Mouse (Mus musculus): Measurements from ENCODE around the gene Spsb1. TPM values are rescaled to one million over a fixed set of nuclear protein-coding genes. Genes with fewer than 3 reads are reported as not detected.

Gene Spsb1
- total RNA-seq, 2 experiments from 2014 or later, result 22.5 to 28.0 TPM

GRCm38 (mm10) chr4:149918455-149919070 is 36.3 kb downstream of the Spsb1 start:
- DNase-seq (ENCODE audit: low spot score in 2 of 2), result no peak

- DNase-seq (ENCODE audit: low spot score in 2 of 2), result no peak
These were observed 38.0 kb downstream of the Spsb1 start for GRCm38 (mm10) chr4:149916831-149917230.

- no peak for DNase-seq (ENCODE audit: low spot score in 2 of 2)
These were observed 41.0 kb downstream of the Spsb1 start for GRCm38 (mm10) chr4:149913709-149914370.

- DNase-seq (ENCODE audit: low spot score in 2 of 2), result no peak
These were observed 42.4 kb downstream of the Spsb1 start for GRCm38 (mm10) chr4:149912451-149912850.

GRCm38 (mm10) chr4:149910558-149910957 is 44.3 kb downstream of the Spsb1 start:
- DNase-seq (ENCODE audit: low spot score in 2 of 2), result no peak

DNA sequence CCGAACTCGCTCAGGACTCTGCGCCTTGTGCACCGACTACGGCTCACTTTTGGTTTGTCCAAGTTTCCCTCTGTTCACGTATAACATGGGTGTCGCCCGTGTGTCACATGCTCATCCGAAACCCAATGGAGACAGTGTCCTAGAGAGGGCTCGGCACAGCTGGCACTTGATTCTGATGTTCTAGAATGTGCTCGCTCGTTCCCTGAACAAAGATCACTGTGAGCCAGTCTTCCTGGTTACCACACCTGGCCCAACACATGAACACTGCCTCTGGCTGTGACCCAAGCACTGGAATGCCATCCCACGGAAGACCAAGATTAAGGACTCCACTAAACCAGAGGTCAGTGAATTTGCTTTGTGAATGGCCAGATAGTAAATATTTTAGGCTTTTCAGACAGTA is 45.3 kb downstream of the Spsb1 start:
- DNase-seq (ENCODE audit: low spot score in 2 of 2), result no peak

DNA sequence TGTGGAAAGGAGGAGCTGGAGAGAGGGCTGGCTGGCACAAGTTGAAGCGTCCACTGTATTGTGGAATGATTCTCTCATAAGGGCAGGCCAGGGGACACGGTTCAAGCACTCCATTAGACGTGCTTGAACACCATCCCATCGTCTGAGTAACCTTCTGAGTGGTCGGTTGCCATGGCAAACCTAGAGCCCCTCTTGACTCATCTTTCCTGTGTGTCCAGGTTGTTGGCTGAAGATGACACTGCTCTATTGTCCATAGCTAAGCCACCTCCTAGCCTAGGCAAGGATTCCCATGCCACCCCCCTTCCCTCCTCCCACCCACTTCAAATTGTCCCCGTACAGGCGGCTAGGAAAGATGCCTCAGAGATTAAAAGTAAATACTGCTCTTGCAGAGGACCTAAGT is 45.9 kb downstream of the Spsb1 start:
- DNase-seq (ENCODE audit: low spot score in 2 of 2), result no peak

DNA sequence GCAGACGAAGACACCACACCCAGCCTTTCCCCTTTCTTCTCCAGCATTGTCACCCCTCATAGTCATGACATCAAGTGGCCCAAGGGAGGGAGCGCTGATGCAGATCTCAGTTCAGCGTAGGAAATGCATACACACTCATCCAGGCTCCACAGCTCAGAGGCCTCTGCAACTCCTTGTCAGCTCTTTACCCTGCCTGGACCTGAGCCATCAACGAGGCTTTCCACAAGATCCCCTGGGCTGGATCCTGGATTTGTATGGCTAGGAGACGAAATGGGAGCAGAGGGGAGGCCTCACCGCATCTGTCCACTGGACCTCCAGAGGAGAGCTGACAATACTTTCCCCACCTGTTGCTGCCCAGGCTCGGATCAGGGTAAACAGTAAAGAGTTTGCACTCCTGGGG is 47.2 kb downstream of the Spsb1 start:
- no peak for DNase-seq (ENCODE audit: low spot score in 2 of 2)

DNA sequence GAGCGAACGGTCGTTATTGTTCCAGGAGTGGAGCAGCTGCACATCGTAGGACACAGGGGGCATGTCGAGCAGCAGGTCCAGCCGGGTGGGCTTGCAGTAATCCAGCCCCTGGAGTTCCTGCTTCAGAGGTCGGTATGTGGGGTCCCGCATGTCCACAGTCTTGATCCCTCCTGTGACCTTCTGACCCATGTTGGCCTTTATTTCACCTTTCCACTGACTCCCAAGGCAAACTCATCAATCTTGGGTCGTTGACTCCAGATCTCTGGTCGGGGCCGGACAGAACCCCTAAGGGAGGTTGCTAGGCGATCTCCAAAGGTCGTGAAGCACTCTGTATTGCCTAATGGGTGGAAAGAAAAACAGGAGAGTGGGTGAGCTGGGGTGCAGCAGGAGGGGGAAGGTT is 47.9 kb downstream of the Spsb1 start:
- DNase-seq (ENCODE audit: low spot score in 2 of 2), result no peak

DNA sequence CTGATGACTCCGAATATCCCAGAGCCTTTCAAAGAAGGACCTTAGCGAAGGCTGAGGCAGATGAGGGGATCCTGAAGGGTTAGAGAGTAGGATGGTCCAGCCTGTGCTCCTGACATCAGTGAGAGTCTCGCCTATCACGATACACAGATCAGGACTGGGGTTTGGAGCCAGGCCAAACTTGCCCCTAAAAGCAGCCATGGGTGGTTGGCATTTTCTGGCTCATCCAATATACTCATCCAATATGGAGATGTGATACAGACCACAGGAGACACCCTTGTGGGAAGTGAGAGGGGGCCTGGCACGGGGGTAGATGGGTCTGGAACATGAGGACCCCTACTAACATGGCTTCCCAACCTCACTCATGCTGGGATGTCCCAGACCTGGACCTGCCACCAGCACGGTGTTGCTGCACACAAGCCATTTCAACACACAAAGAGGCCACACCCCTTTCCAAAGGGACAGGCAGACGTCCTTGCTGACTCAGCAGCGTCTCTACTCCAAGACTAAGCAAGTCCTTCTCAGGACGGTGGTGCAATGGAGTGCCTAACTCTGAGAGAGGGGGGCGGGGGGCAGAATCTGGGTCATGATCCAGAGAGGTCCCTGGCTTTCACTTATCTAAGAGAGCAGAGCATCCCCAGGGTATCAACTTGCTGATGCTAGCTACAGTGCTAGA is 49.4 kb downstream of the Spsb1 start:
- DNase-seq (ENCODE audit: low spot score in 2 of 2), result no peak

GRCm38 (mm10) chr4:149903026-149903425 is 51.8 kb downstream of the Spsb1 start:
- DNase-seq (ENCODE audit: low spot score in 2 of 2), result peak in 1 of 2 experiments; percentile 68

- no peak for DNase-seq (ENCODE audit: low spot score in 2 of 2)
These were observed 53.5 kb downstream of the Spsb1 start for GRCm38 (mm10) chr4:149901349-149901782.

GRCm38 (mm10) chr4:149897661-149898260 is 57.1 kb downstream of the Spsb1 start:
- DNase-seq (ENCODE audit: low spot score in 2 of 2), result no peak

DNA sequence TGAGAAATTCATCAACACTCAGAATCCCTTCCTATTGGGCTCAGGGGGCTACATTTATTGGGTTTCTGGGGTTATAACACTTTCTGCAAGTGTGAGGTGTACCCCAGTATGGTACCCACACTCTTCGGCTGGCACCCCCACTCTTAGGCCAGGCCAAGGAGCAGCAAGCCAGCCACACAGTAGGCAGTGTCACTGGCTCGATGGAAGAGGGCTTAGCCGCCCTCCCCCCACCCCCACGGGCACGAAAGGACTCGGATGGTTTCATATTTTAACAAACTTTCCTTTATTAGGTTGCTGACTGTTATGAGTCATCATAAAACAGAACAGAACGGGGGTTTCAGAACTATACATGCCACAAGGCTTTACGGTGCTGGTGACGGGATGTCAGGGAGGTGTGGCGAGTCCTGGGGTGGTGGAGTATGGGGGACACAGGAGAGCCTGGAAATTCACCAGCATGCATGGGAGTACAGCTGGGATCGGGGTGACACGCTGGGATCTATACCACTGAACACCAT is 58.8 kb downstream of the Spsb1 start:
- no peak for DNase-seq (ENCODE audit: low spot score in 2 of 2)

DNA sequence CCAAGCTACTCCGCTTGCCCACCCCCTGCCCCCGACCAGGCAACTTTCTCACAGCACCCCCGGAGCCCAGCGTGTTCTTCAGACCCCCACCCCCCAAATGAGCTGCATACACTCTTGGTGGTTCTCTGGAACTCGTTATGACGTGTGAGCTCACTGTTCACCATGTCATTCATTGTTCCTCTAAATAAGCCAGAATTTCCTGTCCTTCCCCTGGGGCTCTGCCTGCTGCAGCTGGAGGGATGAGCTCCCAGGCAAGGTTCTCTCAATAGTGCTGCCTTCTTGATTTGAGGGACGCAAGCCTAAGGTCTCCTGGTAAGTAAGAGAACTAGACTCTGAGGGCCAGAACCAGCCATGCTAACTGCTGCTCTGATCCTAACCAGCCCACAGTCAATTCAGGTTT is 59.6 kb downstream of the Spsb1 start:
- no peak for DNase-seq (ENCODE audit: low spot score in 2 of 2)

GRCm38 (mm10) chr4:149894300-149894699 is 60.5 kb downstream of the Spsb1 start:
- DNase-seq (ENCODE audit: low spot score in 2 of 2), result no peak

- DNase-seq (ENCODE audit: low spot score in 2 of 2), result peak in 1 of 2 experiments; percentile 64
These were observed 61.2 kb downstream of the Spsb1 start for GRCm38 (mm10) chr4:149893611-149894151.

DNA sequence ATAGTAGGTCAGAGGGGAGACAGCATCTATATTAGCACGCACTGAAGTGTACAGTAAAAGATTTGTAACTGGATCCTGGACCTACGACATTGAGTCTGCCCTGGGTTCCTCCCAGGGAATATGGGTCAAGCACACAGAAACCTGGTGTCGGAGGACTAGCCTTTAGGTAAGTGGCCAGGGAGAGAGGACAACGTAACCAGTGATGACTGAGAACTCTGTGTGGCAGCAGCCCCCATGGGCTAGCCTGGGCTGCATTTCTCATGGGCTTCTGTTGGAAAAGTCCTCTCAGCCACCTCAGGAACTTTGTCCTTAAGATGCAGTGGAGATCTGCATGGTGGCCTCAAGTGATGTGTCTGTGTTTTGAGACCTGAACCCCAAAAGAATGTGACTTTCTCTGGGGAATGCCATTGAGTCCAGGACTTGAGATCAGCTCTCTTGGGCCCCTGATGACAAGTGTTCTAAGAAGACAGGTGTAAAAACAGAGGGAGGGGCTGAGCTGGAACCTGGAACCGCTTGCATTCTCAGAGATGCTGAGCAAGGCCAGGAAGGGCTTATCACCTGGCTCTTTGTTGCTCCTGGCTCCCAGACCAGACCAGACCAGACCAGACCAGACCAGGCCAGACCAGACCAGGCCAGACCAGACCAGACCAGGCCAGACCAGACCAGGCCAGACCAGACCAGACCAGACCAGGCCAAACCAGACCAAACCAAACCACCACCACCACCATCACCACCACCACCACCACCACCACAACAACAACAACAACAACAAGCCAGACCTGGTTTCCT is 63.5 kb downstream of the Spsb1 start:
- no peak for DNase-seq (ENCODE audit: low spot score in 2 of 2)

- peak in 1 of 2 experiments; percentile 73 for DNase-seq (ENCODE audit: low spot score in 2 of 2)
These were observed 64.3 kb downstream of the Spsb1 start for GRCm38 (mm10) chr4:149890551-149890950.

DNA sequence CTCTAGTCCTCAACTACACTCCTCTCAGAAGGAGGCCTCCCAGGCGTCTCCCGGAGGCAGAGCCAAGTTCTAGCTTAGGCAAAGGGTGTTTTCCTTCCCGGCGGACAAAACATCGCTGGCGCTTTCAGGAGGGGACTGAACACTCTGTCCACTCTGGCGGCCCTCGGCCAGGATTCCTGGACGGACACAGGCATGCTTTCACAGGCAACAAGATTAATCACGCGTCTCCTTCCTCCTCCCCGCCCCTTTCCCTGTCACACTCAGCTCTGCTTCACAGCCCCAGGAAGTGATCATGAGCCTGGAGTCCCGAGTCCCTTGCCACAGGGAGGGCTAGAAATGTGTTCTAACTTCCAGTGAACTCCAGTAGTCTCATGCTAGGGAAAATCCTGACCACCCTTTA is 65.0 kb downstream of the Spsb1 start:
- peak; percentile 59 to 81 for DNase-seq (ENCODE audit: low spot score in 2 of 2)
